Mouse (Mus musculus) ovary, postnatal 14 days (tissue): ENCODE measurements around the gene Xpnpep2.

ENCODE experiments used
- DNase-seq: peaks from one replicate; pipeline ENCODE4 v3.0.0; 2022; ENCODE audit warnings: low spot score

Gene Xpnpep2

DNA sequence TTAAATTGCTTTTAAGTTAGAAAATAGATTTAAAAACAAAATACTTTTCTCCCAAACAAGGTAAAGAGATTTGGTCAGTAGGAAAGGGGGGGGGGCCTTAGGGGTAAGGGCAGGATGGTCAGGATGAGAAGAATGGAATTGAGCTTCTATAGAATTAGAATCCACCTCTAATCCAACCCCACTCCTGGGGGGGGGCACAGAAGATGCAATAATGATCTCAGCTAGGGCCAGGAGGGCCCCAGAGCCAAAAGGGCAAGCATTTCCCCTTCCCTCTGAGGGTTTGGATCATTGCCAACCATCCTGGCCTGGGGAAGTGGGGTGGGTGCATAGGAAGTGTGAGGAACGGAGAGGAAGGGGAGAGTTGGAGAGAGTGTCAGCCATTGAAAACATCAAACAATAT lies 61.8 kb downstream of the Xpnpep2 start:
- no peak for DNase-seq

DNA sequence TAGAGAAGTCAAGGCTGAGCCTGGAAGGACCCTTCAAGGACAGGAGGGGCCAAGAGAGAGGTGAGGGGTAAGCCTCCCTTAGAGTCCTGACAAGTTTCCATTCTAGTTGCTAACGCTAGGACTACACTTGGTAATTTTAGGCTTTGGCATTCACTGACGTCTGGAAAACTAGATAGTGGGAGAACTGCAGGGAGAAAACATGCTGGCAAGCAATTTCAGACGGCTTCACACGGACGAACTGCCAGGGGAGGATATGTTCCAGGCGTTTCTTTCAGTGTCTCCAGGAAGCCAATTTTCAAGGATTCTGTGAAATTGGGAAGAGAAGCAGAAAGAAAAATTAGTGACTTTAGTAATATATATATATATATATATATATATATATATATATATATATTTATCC lies 73.3 kb downstream of the Xpnpep2 start:
- no peak for DNase-seq

GRCm38 (mm10) chrX:48184703-48185102 lies 76.2 kb downstream of the Xpnpep2 start:
- DNase-seq = no peak
